Mouse (Mus musculus) hindlimb bud, embryonic 11.5 days (tissue): ENCODE results near the gene Baiap2l2.

Source experiments
- DNase-seq: peaks from one replicate; pipeline ENCODE4 v3.0.0-alpha.2; 2012; ENCODE audit warnings: low read depth, low spot score; ENCODE audit errors: extremely low spot score

Gene Baiap2l2

GRCm38 (mm10) chr15:79303725-79304124, 18.4 kb upstream of the Baiap2l2 start:
- no peak for DNase-seq

GRCm38 (mm10) chr15:79299563-79300155, 14.3 kb upstream of the Baiap2l2 start:
- DNase-seq, result no peak

GRCm38 (mm10) chr15:79298553-79298952, 13.2 kb upstream of the Baiap2l2 start:
- DNase-seq, result no peak

GRCm38 (mm10) chr15:79292779-79293178, 7.4 kb upstream of the Baiap2l2 start:
- DNase-seq, result no peak

GRCm38 (mm10) chr15:79290340-79290739, 5.0 kb upstream of the Baiap2l2 start:
- DNase-seq, result no peak

- DNase-seq, result no peak
Observed at GRCm38 (mm10) chr15:79289441-79289840, 4.1 kb upstream of the Baiap2l2 start.

- no peak for DNase-seq
Observed at GRCm38 (mm10) chr15:79288387-79288786, 3.0 kb upstream of the Baiap2l2 start.

GRCm38 (mm10) chr15:79287091-79287490, 1.8 kb upstream of the Baiap2l2 start:
- no peak for DNase-seq

GRCm38 (mm10) chr15:79286141-79286540, 804 bp upstream of the Baiap2l2 start:
- DNase-seq, result no peak

GRCm38 (mm10) chr15:79283371-79283770, 2.0 kb downstream of the Baiap2l2 start:
- no peak for DNase-seq

- no peak for DNase-seq
Observed at GRCm38 (mm10) chr15:79282434-79282833, 2.9 kb downstream of the Baiap2l2 start.

GRCm38 (mm10) chr15:79281389-79281788, 3.9 kb downstream of the Baiap2l2 start:
- DNase-seq, result no peak

- no peak for DNase-seq
Observed at GRCm38 (mm10) chr15:79280850-79281249, 4.5 kb downstream of the Baiap2l2 start.

- DNase-seq, result no peak
Observed at GRCm38 (mm10) chr15:79280209-79280608, 5.1 kb downstream of the Baiap2l2 start.

GRCm38 (mm10) chr15:79277728-79278127, 7.6 kb downstream of the Baiap2l2 start:
- DNase-seq, result no peak

- DNase-seq, result no peak
Observed at GRCm38 (mm10) chr15:79273020-79273419, 12.3 kb downstream of the Baiap2l2 start.

- DNase-seq, result no peak
Observed at GRCm38 (mm10) chr15:79271124-79271746, 14.1 kb downstream of the Baiap2l2 start.

- DNase-seq, result peak; percentile 49
Observed at GRCm38 (mm10) chr15:79270317-79271123, 14.8 kb downstream of the Baiap2l2 start.

- DNase-seq, result no peak
Observed at GRCm38 (mm10) chr15:79268521-79268920, 16.8 kb downstream of the Baiap2l2 start.

GRCm38 (mm10) chr15:79265384-79265783, 20.0 kb downstream of the Baiap2l2 start:
- no peak for DNase-seq

- no peak for DNase-seq
Observed at GRCm38 (mm10) chr15:79263726-79264125, 21.6 kb downstream of the Baiap2l2 start.

- DNase-seq, result no peak
Observed at GRCm38 (mm10) chr15:79262786-79263309, 22.5 kb downstream of the Baiap2l2 start.
